Mouse (Mus musculus) neutrophil, adult 5-6 weeks (primary cell): ENCODE results near the gene Cenpo. TPM values are rescaled to one million over a fixed set of nuclear protein-coding genes. Genes with fewer than 3 reads are reported as not detected.

Experiments
- ATAC-seq: fragments of 151-379, 151-347 bp; 2 replicates; pipeline ENCODE4 v1.8.0; 2017; ENCODE audit warnings: mild to moderate bottlenecking, moderate TSS enrichment; ENCODE audit not compliant: insufficient number of reproducible peaks, poor library complexity, low FRiP score, severe bottlenecking; ENCODE audit errors: extremely low read depth
- total RNA-seq: library from RNA; stranded (forward); fragments of 200-1000 nt; gene quantifications from 2 replicates; pipeline ENCODE4 v1.2.3, GENCODE M21; 2017

Cenpo gene
- total RNA-seq, 1 experiment from 2014 or later, result 22.7 TPM

DNA sequence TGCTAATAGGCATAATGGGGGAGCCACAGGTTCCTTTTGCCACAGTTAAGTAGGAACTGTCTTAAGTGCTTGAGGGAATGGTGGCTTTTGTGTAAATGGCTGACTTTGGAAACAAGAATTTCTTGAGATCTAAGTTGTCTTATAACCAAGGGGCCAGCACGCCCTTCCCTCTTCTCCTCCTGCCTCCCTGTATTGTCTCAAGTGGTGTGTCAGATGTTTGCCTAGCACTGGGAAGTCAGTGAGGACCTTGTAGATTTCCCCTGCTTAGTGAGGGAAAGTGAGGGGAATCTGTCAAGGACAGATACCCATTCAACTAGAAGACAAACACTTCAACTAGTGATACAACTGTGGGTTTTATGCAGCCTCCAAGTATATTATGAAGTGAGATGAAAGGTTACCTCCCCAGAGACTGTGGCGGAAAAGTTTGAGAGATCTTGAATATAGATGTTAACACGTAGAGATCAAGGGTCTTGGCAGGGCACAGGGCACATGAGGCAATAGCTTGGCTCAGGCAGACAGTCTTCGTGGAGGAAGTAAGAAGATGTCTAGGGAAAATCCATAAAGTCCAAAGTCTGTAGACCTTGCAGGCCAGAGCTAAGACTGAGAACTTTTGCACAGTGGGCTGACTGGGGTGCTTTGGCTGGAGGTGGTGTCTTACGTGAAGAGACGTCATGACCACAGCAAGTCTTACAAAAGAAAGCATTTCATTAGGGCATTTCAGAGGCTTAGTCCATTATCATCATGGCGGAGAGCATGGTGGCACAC lies 75.0 kb downstream of the Cenpo start:
- ATAC-seq, result no peak

GRCm38 (mm10) chr12:4158179-4158578 lies 75.9 kb downstream of the Cenpo start:
- no peak for ATAC-seq

- ATAC-seq, result no peak
Observed at GRCm38 (mm10) chr12:4157466-4157865, 76.6 kb downstream of the Cenpo start.

GRCm38 (mm10) chr12:4151969-4152368 lies 82.1 kb downstream of the Cenpo start:
- ATAC-seq, result no peak

- ATAC-seq, result no peak
Observed at GRCm38 (mm10) chr12:4150936-4151335, 83.2 kb downstream of the Cenpo start.

Other genes with a start within 250 kb of the Cenpo start
- 0.12 TPM in 1 of 2 replicates, not detected in the other for gene Efr3b, start 195.4 kb downstream of the Cenpo start, total RNA-seq
- gene Dnajc27, start 151.7 kb downstream of the Cenpo start, total RNA-seq, result 5.8 and 6.3 TPM in 2 replicates
- 4.4 and 5.6 TPM in 2 replicates for gene Adcy3, start 101.2 kb downstream of the Cenpo start, total RNA-seq
- gene Ptrhd1, start 267 bp downstream of the Cenpo start, total RNA-seq, result 2.5 and 2.8 TPM in 2 replicates
- gene Ncoa1, start 242.9 kb upstream of the Cenpo start, total RNA-seq, result 41.1 and 50.9 TPM in 2 replicates